Mouse (Mus musculus): Measurements from ENCODE around the gene Med12l. TPM values are rescaled to one million over a fixed set of nuclear protein-coding genes. Genes with fewer than 3 reads are reported as not detected.

The Med12l gene
- polyA plus RNA-seq, 1 experiment from 2014 or later = 3.6 TPM

- DNase-seq (ENCODE audit: low spot score) (no peak), ATAC-seq (replicated peaks; ENCODE audit: low FRiP score) (no peak)
- WGBS = 60% methylated on average over 7 of the region's 7 CpGs
- H3K9ac ChIP-seq (ENCODE audit: low read depth, low read length) = no peak overlapping the region
- no peaks in the 10 kb centered on the region for H3K9me3 ChIP-seq (ENCODE audit: control insufficient read depth, low read length)
- H3K4me1 ChIP-seq (replicated peaks; ENCODE audit: control insufficient read depth, insufficient read depth, low read length) = peaks cover 35% of the 10 kb centered on the region
- H3K4me2 ChIP-seq = no peak overlapping the region
- H3K27ac ChIP-seq (ENCODE audit: low read depth, low read length) = no peak overlapping the region
- H3K36me3 ChIP-seq (ENCODE audit: control insufficient read depth, insufficient read depth, low read length) = no peaks in the 10 kb centered on the region
- no peak overlapping the region for H3K4me3 ChIP-seq (ENCODE audit: low read depth, low read length)
- no peaks in the 10 kb centered on the region for H3K27me3 ChIP-seq (replicated peaks; ENCODE audit: control insufficient read depth, insufficient read depth, low read length)
Measured at GRCm38 (mm10) chr3:59121067-59121730, 115.6 kb downstream of the Med12l start.

DNA sequence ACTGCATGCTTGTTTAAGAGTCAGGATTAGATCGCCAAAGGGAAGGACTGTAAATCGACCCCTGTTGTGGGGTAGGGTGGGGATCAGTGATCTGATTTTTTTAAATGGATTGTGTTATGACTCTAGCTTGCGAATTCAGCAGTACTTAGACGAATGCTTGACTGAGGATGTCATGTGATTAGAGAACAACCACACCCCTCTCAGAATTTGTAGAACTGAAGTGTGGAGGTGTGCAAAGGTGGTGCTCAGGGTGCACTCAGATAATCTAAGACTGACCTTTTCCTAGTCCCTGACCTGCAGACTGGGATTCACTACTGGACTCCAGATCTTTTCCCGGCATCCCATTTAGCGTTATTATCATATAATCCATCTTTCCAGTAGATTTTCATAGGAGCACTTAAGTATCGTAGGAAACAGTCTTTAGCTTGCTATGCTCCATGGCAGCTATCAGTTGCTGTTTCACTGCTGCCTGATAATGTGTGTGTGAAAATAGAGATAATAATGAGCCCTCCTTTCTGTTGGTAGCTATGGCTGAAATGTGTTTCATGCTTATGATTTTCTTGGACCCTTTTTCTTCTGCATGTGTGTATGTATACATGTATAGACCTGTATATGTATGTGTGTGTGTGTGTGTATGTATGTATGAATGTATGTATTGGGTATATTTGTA lies 116.3 kb downstream of the Med12l start:
- no peak overlapping the region for H3K9ac ChIP-seq (ENCODE audit: low read depth, low read length)
- no peaks in the 10 kb centered on the region for H3K36me3 ChIP-seq (ENCODE audit: control insufficient read depth, insufficient read depth, low read length)
- peaks cover 36% of the 10 kb centered on the region for H3K4me1 ChIP-seq (replicated peaks; ENCODE audit: control insufficient read depth, insufficient read depth, low read length)
- DNase-seq (ENCODE audit: low spot score) = no peak
- H3K4me3 ChIP-seq (ENCODE audit: low read depth, low read length) = no peak overlapping the region
- H3K9me3 ChIP-seq (ENCODE audit: control insufficient read depth, low read length) = no peaks in the 10 kb centered on the region
- no peaks in the 10 kb centered on the region for H3K27me3 ChIP-seq (replicated peaks; ENCODE audit: control insufficient read depth, insufficient read depth, low read length)
- 59% methylated on average over 7 of the region's 7 CpGs for WGBS
- H3K27ac ChIP-seq (ENCODE audit: low read depth, low read length) = no peak overlapping the region
- 0 out of 2 replicates have a peak overlapping the region, but pooled peaks have one; percentile 7 for H3K4me2 ChIP-seq
- no peak for ATAC-seq (replicated peaks; ENCODE audit: low FRiP score)

- DNase-seq (ENCODE audit: low spot score) = no peak
- Histone ChIP-seq H3K36me3 (ENCODE audit: control insufficient read depth, insufficient read depth, low read length) (no peaks in the 10 kb centered on the region), H3K27ac (ENCODE audit: low read depth, low read length) (no peak overlapping the region), H3K4me3 (ENCODE audit: low read depth, low read length) (no peak overlapping the region), H3K9ac (ENCODE audit: low read depth, low read length) (no peak overlapping the region), H3K4me1 (replicated peaks; ENCODE audit: control insufficient read depth, insufficient read depth, low read length) (peaks cover 32% of the 10 kb centered on the region), H3K9me3 (ENCODE audit: control insufficient read depth, low read length) (no peaks in the 10 kb centered on the region), H3K4me2 (no peak overlapping the region), H3K27me3 (replicated peaks; ENCODE audit: control insufficient read depth, insufficient read depth, low read length) (no peaks in the 10 kb centered on the region)
- 49% methylated on average over 5 of the region's 5 CpGs for WGBS
- 0 out of 2 replicates have a peak, but pooled peaks have one; percentile 4 for ATAC-seq (replicated peaks; ENCODE audit: low FRiP score)
Measured at GRCm38 (mm10) chr3:59125022-59125421, 119.4 kb downstream of the Med12l start.

DNA sequence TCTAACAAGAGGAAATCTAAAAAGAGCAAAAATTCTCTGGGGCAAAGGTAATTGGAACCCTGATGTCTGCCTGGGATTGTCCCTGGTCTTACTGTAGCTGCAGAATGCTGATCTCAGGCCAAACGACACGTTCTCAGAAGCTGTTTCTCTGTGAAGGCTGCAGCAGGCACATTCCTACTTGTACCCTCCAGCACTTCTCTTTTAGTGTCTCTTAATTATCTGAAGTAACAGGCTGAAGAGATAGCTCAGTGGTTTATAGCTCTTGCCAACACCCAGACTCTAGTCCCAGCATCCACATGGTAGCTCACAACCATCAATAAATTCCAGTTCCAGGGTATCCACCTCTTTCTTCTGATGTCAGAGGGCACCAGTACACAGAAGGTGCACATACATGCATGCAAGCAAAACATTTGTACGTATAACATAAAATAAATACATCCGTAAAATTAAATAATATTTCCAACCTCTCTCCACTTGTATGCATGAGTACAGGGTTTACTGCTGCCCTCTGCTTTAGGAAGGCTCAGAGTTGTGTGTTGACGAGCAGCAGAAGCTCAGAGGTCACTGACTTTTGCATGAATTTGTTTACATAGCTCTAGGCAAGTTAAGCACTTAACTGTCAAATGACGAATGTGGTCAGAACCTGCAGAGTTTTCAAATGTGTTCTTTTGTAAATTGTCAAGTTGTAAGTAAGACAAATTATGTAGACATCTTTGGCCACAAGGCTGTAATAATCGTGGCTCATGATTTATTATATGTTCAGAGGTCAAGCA lies 120.3 kb downstream of the Med12l start:
- no peak overlapping the region for H3K27ac ChIP-seq (ENCODE audit: low read depth, low read length)
- peaks cover 40% of the 10 kb centered on the region for H3K4me1 ChIP-seq (replicated peaks; ENCODE audit: control insufficient read depth, insufficient read depth, low read length)
- no peaks in the 10 kb centered on the region for H3K36me3 ChIP-seq (ENCODE audit: control insufficient read depth, insufficient read depth, low read length)
- no peak overlapping the region for H3K9ac ChIP-seq (ENCODE audit: low read depth, low read length)
- H3K4me2 ChIP-seq = no peak overlapping the region
- 41% methylated on average over 7 of the region's 7 CpGs for WGBS
- DNase-seq (ENCODE audit: low spot score) = no peak
- peak; percentile 56; the same call in 1 of the 2 replicates for ATAC-seq (replicated peaks; ENCODE audit: low FRiP score)
- H3K27me3 ChIP-seq (replicated peaks; ENCODE audit: control insufficient read depth, insufficient read depth, low read length) = no peaks in the 10 kb centered on the region
- H3K4me3 ChIP-seq (ENCODE audit: low read depth, low read length) = no peak overlapping the region
- H3K9me3 ChIP-seq (ENCODE audit: control insufficient read depth, low read length) = no peaks in the 10 kb centered on the region

GRCm38 (mm10) chr3:59128681-59129080 lies 123.1 kb downstream of the Med12l start:
- Histone ChIP-seq H3K9ac (ENCODE audit: low read depth, low read length) (no peak overlapping the region), H3K4me3 (ENCODE audit: low read depth, low read length) (no peak overlapping the region), H3K4me1 (replicated peaks; ENCODE audit: control insufficient read depth, insufficient read depth, low read length) (peaks cover 38% of the 10 kb centered on the region), H3K36me3 (ENCODE audit: control insufficient read depth, insufficient read depth, low read length) (no peaks in the 10 kb centered on the region), H3K4me2 (no peak overlapping the region), H3K27ac (ENCODE audit: low read depth, low read length) (no peak overlapping the region), H3K9me3 (ENCODE audit: control insufficient read depth, low read length) (no peaks in the 10 kb centered on the region), H3K27me3 (replicated peaks; ENCODE audit: control insufficient read depth, insufficient read depth, low read length) (no peaks in the 10 kb centered on the region)
- ATAC-seq (replicated peaks; ENCODE audit: low FRiP score) (no peak), DNase-seq (ENCODE audit: low spot score) (no peak)
- WGBS = 89% methylated on average over 20 of the region's 20 CpGs

DNA sequence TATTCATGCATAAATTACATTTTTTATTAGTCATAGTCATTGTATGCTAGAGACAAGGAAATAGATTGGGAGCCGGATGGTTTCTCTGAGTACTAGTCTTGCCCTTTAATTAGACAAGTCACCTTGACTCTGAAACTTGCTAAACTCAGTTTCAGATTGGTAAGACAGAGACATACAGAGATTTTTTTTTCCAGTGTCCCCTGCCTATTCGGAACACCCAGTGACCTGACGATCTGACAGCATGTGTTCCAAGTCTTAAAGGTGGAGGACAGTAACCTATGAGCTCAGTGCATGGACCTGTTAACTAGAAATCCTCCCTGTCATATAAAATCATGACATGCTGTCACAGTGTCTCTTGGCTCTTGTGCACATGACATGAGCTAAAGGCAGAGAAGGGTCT lies 123.9 kb downstream of the Med12l start:
- peaks cover 34% of the 10 kb centered on the region for H3K4me1 ChIP-seq (replicated peaks; ENCODE audit: control insufficient read depth, insufficient read depth, low read length)
- H3K27ac ChIP-seq (ENCODE audit: low read depth, low read length) = no peak overlapping the region
- no peaks in the 10 kb centered on the region for H3K27me3 ChIP-seq (replicated peaks; ENCODE audit: control insufficient read depth, insufficient read depth, low read length)
- no peak overlapping the region for H3K4me2 ChIP-seq
- no peak overlapping the region for H3K9ac ChIP-seq (ENCODE audit: low read depth, low read length)
- 86% methylated on average over 3 of the region's 3 CpGs for WGBS
- no peaks in the 10 kb centered on the region for H3K9me3 ChIP-seq (ENCODE audit: control insufficient read depth, low read length)
- no peak overlapping the region for H3K4me3 ChIP-seq (ENCODE audit: low read depth, low read length)
- DNase-seq (ENCODE audit: low spot score) (no peak), ATAC-seq (replicated peaks; ENCODE audit: low FRiP score) (no peak)
- no peaks in the 10 kb centered on the region for H3K36me3 ChIP-seq (ENCODE audit: control insufficient read depth, insufficient read depth, low read length)

GRCm38 (mm10) chr3:59130431-59130830 lies 124.8 kb downstream of the Med12l start:
- H3K9ac ChIP-seq (ENCODE audit: low read depth, low read length) = no peak overlapping the region
- H3K4me2 ChIP-seq = peak overlapping the region; percentile 49
- H3K4me1 ChIP-seq (replicated peaks; ENCODE audit: control insufficient read depth, insufficient read depth, low read length) = peaks cover 27% of the 10 kb centered on the region
- no peaks in the 10 kb centered on the region for H3K27me3 ChIP-seq (replicated peaks; ENCODE audit: control insufficient read depth, insufficient read depth, low read length)
- no peak overlapping the region for H3K4me3 ChIP-seq (ENCODE audit: low read depth, low read length)
- peak; percentile 39 for ATAC-seq (replicated peaks; ENCODE audit: low FRiP score)
- no peaks in the 10 kb centered on the region for H3K9me3 ChIP-seq (ENCODE audit: control insufficient read depth, low read length)
- no peak for DNase-seq (ENCODE audit: low spot score)
- H3K36me3 ChIP-seq (ENCODE audit: control insufficient read depth, insufficient read depth, low read length) = no peaks in the 10 kb centered on the region
- 40% methylated on average over 8 of the region's 8 CpGs for WGBS
- no peak overlapping the region for H3K27ac ChIP-seq (ENCODE audit: low read depth, low read length)

DNA sequence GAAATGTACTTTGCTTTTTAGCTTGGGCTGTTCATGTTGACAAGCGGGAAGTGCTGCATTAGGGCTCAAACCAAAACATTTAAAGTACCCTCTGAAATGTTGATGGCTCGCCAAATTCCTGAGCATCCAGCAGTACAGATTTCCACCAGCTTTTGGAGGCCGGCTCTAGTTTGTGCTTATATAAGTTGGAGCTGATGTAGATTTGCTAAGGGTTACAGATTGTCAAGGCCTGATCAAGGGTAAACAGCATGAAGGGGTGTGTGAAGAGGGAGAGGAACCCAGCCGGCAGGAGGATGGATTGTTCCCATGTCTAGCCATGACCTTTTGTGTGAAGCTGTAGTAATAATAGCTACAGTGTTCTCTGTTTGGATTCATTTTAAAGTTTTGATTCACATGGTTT lies 125.5 kb downstream of the Med12l start:
- Histone ChIP-seq H3K4me1 (replicated peaks; ENCODE audit: control insufficient read depth, insufficient read depth, low read length) (peaks cover 21% of the 10 kb centered on the region), H3K27ac (ENCODE audit: low read depth, low read length) (no peak overlapping the region), H3K4me3 (ENCODE audit: low read depth, low read length) (no peak overlapping the region), H3K9ac (ENCODE audit: low read depth, low read length) (no peak overlapping the region), H3K9me3 (ENCODE audit: control insufficient read depth, low read length) (no peaks in the 10 kb centered on the region), H3K4me2 (no peak overlapping the region), H3K36me3 (ENCODE audit: control insufficient read depth, insufficient read depth, low read length) (no peaks in the 10 kb centered on the region), H3K27me3 (replicated peaks; ENCODE audit: control insufficient read depth, insufficient read depth, low read length) (no peaks in the 10 kb centered on the region)
- no peak for DNase-seq (ENCODE audit: low spot score)
- WGBS = 79% methylated on average over 4 of the region's 4 CpGs
- no peak for ATAC-seq (replicated peaks; ENCODE audit: low FRiP score)

Measured in liver, embryonic 11.5 days (tissue).